Mouse (Mus musculus): ENCODE measurements around the gene Mcee.

The Mcee gene

DNA sequence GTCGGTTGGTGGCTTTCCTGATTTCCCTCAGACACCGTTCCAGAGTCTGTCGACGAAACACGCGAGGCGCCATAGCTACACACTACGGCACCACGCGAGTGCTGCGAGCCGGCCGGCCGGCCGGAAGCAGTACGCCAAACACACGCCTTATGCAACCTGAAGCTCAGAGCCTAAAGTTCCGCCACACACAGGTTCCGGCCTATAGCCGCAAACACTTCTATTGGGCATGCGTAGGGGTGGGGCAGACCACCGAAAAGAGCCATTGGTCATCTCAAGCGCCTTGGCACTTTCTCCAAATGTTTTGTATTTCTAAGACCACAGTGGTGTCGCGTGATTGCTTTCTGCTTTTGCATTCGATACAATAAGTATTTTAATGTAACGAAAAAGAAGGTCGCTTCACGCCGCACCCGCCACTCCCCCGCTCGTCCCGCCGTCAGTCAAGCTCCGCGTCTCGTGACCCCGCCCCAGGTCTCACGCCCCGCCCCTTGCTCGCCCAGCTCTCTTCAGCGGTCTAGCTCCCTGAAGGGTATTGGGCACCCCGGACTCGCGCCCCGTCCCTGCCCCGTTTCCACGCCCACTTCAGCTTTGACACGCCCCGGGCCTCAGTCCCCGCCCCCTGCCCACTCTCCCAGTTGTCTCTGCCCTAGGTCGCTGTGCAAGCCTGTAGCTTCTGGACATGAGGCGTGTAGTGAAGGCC lies at the start of gene Mcee, which contains the start of gene Mphosph10:
Gene Mcee (plus strand): TSS at position 486 of the 697 bp plus-strand sequence.
Gene Mphosph10 (minus strand): TSS at position 147 of the 697 bp plus-strand sequence.
- DNase-seq = peak; percentile 99

DNA sequence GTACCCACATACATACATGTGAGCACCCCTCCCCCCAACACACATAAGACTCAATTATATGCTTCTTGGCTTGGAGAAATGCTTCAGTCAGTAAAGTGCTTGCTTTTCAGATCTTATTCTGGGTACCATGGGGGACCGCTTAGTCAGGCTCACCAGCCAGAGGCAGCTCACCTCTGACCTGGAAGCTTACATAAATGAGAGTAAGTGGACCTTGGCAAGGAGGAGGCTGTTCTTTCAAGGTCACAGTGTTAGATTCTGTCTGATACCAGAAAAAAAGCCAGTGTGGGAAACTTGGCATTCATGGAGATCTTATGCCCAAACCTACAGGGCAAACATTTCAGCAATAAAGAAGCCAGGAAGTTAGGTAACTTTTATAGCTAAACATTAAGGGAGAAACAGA lies 44.6 kb upstream of the Mcee start:
- DNase-seq = no peak

DNA sequence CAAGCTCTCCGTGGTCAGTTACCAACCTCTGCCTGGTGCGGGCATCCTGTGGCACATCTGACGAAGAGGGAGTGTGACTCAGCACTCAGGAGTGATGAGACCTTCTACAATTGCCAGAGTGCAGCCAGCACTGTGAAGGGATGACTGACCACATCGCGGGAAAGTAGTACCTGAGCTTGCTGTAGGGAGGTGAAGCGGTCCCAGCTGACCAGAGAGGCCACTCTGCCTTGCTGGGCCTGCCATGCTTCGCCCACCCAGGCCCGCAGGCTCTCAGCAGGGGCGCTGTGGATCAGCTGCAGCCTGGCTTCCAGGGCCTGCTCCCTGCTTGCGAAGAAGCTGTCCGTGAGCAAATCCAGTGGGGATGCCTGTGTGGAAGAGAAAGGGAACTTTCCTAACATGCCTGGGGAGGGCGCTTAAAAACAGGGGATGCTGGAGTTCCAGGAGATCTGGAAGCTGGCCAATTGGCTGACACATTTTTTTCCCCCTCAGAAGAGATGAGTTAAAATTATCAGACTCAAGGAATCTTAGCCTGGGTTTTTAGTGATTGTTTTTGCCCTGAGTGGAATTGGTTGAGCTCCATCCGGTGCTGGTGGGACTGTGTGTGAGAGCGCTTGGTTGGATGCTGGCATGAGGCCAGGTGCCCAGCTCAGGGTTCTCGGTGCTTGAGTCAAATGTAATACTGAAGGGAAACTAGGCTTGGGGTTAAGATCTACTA lies 43.1 kb upstream of the Mcee start:
- no peak for DNase-seq

DNA sequence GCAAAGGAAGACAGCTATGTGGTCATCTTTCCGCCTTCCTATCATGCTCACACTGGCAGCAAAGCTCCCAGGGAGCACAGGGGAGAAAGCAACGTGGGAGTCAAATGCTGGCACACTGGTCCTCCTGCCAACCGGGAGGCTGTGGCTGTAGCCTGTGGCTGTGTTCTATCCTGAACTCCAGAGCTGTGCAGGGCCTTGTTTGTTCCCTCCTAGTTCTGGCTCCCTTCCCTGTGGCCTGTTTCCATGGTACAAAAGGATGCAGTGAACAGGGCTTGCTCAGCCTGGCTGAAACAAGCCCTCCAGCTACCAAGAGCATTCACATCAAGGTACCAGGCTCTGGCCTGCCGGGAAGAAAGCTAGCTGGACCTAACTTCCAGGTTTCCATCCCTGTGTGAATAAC lies 41.3 kb upstream of the Mcee start:
- DNase-seq = no peak

DNA sequence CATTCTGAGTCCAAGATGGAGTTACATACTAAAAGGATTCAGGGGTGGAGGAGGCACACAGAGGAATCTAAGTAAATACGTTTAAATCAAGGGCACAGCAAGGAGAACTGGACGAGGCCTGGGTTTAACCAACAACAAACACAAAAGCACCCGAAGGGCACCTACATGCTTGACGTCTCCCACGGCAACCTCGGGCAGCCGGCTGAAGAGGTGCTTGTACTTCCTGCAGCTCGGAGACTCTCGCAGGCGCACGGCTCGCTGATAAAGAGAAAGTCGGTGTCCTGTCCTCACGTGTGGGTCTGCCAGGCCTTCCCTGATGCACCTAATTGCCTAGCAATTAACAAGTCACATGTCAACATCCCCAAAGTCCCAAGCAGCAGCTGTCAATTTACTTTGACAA lies 38.2 kb upstream of the Mcee start:
- no peak for DNase-seq

DNA sequence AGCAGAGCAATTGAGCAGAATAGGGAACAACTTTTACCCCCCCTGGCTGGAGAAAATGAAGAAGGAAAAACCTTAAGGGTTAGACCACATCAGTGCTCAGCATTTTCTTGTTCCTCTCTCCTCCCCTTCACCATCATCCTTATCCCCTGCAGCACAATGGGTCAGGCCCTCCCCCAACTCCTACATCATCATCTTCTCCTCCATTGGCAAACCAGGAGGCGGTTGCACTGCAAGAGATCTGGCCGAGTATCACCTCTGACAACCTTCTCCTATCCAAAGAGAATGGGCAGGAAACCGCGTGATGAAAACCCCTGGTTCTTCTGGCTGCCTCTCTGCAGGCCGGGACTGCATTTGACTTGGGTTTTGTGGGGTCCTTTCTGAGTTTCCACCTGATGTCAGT lies 35.7 kb upstream of the Mcee start:
- no peak for DNase-seq

DNA sequence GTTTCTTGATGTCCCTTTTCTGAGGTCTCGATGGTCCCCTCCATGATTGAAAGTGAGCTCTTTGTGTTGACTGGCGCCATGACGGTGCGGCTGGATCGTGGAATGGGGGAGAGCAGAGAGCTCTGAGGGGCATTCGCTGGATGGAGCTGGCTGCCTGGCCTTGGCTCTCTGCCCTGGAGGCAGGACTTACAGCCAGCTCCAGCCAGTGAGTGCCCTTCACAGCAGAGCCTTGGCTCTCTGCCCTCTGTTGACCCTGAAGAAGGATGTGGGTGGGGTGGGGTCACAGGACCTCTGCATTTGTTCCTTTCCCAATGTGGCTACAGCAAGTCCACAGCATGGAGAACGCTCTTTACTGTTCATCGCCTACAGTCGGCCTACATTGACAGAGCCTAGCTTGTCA lies 35.0 kb upstream of the Mcee start:
- DNase-seq = no peak

DNA sequence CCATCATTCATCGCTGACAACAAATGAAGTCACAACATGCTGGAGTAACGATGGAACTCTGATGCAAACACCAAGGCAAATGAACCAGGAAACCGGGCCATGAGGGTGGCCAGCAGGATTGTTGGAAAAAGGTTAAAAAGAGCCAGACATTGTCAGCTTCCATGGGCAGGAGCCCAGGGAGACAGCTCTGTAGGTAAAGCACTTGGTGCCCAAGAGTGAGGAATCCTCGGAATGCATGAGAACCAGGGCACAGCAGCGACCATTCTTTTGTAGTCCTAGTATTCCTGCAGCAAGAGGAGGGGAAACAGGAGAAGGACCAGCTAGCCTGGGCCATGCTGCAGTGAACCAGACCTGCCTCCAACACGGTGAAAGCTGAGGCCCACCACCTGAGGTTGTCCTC lies 33.7 kb upstream of the Mcee start:
- DNase-seq = no peak

DNA sequence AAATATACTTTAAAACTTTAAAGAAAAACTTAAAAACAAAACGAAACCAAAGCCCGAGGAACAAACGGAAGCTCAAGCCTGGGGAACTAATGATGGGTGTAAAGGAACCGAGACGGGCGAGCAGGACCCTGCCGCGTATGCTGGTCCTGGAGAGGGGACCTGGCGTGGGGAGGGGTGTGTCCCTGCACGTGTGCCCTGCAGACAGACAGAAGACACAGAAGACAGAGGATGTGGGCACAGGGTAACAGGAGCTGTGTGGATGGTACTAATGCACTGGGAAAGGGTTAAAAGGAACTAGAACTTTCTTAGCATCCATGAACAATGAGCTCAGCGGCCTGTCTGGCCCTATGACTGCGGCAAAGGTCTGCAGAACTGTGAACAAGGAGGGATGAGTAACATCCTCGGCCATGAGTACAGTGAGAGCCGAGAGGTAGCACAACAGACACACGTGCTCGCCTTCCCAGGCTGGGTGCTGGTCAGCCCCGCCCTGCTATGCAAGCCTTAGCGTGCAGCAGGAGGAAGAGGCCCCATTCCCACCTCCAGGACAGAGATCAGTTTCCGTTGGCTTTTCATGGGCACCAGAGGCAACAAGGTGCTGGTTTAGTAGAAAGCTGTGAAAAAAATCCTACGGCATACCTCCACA lies 32.3 kb upstream of the Mcee start:
- no peak for DNase-seq

DNA sequence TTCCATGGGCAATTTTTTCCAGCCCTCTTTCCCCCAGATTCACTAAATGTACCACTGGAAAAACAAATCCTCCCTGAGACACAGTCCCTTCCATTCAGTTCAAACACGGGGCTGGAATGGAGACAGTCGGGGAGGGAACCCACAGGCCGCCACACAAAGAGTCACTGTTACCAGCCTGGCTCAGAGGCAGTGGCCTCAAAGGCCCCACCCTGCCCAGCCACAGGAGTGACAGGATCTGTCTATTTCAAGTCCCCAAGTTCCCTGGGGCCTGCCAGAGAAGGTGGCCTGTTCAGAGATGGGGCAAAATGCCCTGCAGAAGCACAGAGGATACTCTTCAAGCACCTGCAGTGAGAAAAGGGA lies 31.8 kb upstream of the Mcee start:
- DNase-seq = no peak

DNA sequence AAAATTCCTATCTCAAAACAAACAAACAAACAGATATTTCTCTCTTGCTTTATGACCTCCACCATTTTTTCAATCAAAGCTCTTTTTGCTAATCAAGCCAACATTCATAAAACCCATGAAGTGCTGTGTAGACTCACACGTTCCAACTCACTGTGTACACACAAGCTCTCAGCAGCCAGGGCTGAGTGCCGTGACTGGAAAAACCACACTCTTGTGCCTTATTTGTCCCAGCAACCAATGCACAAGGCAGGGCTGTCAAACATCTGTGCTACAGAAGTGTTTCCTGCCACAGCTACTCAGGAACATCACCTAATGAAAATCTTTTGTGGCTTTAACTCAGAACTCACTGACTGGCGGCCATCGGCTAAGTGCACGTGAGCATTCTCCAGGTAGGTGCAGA lies 26.5 kb upstream of the Mcee start:
- DNase-seq = no peak

DNA sequence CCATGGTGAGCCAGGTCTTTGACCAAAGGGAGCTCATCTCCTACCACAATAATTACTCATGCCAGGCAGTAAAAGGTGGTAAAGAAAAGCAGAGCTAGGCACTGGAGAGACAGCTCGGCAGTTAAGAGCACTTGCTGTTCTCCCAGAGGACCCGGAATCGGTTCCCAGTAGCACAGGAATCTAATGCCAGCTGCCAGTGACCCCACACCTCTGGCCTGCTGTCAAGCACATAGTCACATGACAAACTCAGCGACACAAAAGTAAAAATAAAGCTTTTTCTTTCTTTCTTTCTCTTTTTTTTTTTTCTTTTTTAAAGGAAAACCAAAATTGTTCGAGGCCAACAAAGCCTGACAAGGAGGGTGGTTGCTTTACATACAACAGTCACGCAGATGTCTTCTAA lies 22.6 kb upstream of the Mcee start:
- DNase-seq = no peak

DNA sequence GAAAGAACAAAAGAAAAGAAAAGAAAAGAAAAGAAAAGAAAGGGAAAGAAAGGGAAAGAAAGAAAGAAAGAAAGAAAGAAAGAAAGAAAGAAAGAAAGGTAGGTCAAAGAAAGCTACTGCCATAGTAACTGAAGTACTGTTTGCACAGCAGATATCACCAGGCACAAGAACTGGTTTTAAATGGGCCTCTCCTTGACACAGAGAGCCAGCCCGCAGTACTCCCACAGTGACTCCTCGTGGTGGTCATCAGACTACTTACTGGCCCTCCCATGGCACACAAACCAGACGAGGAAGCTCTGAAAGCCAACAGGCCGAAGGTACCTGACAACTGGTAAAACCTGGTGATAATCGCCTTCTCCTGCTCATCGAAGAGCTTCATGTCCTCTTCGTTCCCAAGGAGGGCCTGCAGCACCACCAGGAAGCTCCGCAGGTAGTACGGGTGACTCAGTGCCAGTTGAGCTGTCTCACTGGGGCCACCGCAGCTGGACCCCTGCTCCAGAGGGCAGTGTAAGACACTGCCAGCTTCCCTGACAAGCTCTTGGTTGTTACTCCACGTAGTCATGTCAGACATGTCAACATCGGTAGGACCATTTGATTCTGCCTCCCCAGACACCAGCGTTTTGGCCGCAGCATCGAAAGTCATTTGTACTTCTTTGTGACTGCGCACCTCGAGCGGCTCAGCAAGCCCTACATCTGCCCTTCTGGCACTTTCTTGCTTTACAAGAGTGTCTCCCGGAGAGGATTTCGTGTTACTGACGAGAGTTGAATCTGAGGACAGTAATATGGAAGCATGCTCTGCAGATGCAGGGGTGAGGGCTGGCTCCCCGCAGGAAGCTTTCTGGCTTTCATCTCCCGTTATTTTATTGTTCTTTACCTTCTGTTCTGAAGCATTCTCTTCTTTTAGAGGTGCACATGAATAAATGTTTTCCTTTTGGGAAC lies 20.2 kb upstream of the Mcee start:
- DNase-seq = no peak

DNA sequence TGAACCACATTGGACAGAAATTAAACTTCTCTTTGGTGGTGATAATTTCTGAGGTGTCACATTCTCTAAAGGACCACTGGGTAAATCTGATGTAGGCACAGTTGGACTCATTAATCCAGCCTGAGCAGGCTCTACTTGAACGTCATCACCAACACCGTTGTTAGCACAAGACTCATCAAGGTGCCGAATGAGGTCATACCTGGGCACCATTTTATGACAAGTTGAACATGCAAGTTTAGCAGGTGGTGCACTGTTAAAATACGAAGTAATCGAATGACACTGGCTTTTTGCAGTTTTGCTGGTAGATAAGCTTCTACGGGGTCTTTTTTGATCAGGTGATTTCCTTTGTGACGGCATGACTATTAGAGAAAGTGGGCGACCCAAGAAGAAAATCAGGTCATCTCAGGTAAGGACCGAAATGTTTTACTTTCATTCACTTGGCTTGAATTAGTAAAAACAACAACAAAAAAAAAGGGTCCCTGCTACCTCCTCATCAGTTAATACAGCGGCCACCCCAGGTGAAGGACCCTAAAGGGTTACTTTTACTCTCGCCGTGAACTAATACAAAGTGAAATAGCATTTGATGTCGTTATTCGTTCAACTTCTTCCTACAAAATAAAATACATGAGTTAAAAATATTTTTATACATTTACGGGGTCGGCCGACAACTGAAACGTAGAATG lies 19.1 kb upstream of the Mcee start:
- no peak for DNase-seq

DNA sequence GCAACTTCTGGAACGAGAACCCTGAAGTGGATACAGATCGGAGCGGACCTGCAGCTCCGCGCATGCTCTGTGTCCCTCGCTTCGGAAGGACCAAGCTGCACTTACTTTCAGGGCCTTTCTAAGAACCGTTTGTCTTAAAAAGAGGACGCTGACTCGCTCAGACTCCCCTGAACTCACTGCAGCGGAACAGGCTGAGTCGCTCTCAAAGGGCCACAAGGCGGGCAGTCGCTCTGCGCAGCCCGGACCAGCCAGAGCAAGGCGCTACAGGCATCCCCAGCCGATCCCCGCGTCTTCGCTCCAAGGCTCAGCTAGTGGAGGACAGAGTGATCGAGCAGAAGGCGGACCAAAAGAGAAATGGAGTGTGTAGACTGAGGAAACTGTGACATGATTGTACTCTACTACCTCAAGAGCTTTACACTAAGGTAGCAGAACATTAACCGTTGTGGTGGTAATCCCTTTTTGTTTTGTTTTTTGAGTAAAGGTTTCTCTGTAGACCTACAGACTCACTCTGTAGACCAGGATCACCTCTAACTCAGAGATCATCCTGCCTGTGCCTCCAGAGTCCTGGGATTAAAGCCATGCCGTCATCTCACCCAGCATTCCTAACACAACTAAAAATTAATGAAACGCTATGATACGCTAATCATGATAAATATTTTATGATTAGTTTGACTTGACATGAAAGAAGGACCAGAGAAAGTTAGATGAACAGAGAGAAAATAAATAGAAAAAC lies 18.4 kb upstream of the Mcee start, which contains the start of gene Fan1:
Gene Fan1 (minus strand): TSS at position 266 of the 733 bp plus-strand sequence.
- peak; percentile 87 for DNase-seq

DNA sequence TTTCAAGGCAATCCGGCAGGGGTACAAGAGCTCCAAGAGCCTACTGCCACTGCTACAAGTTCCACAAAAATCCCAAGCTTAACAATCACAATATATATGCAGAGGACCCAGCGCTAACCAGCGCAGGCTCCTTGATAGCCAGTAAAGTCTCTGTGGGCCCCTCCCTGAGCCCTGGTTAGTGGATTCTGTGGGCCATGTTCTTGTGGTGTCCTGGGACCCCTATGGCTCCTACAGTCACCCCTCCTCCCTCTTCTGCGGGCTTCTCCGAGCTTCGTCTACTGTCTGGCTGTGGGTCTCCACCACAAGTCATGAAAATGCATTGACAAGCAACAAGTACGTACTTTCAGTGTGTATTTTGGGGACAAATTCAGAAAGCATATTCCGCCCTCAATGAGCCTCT lies 928 bp upstream of the Mcee start:
- DNase-seq = peak; percentile 21

DNA sequence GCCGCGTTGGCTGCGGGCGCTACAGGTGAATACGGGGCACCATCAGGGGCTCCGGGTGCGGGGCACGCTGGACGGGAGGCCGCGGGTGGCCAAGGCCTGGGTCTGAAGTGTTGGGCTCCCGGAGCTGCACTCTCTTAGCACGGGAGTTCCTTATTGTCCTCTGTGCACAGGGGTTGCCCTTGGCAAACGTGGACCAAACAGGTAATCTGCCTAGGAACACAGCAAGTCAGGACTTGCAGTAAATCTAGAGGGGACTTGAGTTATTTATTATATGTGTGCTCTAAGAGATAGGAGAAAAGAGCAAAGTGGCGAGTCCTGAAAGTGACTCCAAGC lies 378 bp downstream of the Mcee start:
- DNase-seq = no peak

DNA sequence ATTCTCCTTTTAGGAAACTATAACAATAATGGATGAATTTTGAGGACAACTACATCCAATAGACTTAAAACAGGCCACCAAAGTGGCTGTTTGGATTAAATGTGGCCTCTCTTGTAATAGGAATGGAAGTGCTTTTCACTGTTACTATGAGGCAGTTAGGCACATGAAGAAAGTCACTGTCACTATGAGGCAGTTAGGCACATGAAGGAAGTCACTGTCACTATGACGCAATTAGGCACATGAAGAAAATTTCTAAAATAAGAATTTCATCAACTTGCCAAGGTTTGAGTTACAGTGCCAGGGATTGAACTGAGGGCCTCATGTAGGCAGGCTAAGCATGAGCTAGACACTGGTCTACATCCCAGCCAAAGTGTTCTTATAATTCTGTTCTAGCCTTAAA lies 8.3 kb downstream of the Mcee start:
- no peak for DNase-seq

DNA sequence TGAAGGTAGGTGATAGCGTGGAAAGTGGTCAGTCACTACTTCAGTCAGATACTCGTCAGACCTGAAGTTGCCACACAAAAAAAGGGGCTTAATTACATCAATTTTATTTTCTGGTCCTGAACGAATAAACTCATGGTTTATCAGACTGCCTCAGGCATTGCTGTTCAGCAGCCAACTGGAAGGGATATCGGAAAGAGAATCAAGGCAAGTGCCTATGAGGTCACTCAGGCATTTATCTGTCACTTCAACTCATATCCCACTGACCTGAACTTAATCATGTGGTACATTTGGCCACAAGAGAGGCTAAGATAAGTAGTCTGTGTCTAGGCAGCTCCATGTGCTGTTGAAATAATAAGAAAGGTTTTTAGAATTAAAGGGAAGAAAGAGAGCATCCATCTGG lies 10.0 kb downstream of the Mcee start:
- no peak for DNase-seq

DNA sequence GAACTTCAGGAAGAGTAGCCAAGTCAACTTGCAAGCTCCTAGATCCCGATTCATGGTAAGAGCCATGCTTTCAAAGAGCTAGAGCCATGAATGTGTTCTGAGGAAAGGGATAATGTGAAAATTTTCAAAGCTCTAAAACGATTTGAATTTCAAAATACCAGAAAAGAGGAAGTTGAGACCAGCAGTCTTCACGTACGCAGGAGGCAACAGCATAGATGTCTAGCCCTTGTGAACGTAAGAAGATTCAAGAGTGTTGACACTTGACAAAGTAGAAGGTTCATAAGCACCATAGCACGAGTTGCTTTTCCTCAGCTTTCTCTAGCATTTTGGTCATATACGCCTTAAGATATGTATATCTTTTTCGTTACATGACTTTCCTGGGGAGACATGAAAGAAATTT lies 11.6 kb downstream of the Mcee start:
- no peak for DNase-seq

DNA sequence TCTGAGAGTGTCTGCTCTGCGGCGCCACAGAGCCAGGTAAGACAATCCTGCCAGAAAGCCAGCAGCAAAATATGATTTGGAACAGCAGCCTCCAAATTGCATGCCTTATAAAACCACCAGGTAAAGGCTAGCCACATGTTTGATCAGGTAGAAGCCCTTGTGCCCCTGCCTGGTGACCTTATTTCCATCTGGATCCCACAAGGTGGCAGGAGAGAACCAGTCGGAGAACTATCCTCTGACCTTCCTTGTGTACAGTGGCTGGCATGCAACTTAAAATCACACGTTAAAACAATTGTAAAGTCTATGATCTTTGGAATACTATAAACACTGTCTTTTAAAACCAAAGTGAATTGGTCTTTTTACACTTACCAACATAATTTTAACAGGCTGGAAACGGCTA lies 32.5 kb downstream of the Mcee start:
- no peak for DNase-seq
